Mouse (Mus musculus) ovary, adult 18-20 months (tissue): ENCODE measurements around the gene Pfkfb2.
"Not testable (repeated sequence)": the region's sequence is repeated elsewhere in the genome, so short reads cannot be mapped to it uniquely, and the experiment has no call there.

ENCODE experiments used
- DNase-seq: peaks from one replicate; pipeline ENCODE4 v3.0.0; 2022; ENCODE audit warnings: low spot score, mixed read lengths

Gene Pfkfb2

DNA sequence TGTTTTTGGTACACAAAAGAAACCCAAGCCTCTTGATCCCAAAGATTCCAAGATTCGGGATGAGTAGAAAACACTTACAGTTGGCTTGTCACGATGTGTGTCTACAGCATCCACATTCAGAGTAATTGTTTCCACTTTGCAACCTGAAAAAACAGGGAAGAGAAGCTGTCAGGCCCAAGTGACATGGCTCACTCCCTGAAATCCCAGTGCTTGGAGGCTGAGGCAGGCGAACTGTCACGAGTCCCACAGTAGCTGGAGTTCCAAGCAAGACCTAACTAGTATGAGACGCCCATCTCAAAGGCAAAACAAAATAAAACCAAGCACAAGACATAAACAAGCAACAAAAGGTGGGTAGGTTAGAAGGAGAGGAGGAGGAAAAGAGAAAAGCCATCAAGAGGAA lies 30.5 kb downstream of the Pfkfb2 start:
- no peak for DNase-seq

DNA sequence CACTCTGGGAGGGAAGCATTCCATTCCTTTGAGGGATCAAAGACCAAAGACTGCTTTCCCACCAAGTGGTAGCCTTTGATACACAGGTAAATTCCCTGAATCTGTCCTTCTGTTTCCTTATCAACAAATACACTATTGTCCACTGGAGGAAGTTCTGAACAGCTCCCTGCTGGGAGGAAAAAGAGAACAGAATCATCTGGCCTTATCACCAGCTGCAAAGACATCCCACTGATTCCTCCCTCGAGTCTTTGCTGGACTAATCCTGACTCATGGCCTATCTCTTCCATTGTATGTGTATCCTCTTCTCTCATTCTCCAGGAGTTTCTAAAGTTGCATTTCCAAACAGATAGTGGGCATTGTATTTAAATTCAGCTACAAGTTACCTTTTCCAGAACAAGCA lies 45.1 kb downstream of the Pfkfb2 start:
- DNase-seq, result no peak

DNA sequence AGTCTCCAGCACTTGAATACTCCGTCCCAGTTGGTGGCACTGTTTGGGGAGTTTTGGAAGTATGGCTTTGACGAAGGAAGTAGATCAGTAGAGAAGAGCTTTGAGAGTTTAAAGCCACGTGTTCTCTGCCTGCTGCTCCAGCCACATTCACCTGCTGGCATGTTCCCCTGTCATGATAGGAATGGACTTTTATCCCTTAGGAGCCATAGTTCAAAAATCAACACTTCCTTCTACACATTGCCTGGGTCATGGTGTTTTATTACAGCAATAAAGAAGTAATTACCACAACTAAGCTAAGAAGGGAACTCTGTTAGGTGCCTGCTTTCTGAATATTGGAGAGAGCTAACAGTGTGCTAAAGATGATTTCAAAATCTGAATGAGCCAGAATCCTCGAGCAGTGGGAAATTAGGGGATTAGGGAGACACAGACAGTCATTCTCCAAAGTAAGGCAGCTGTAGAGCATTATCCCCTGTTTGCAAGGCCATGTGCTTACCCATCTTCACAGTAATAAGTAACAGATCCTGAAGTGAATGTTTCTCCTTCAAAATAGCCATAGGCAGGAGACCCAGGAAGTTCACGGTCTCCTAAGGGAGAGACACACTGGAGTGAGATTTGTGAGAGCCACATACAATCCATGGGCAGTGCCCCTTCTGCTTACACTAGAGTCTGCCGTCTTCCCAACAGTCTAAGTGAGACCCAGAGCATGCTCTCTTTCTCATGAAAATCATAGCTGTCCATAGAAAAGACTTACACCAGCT lies 47.2 kb downstream of the Pfkfb2 start:
- DNase-seq, result no peak

DNA sequence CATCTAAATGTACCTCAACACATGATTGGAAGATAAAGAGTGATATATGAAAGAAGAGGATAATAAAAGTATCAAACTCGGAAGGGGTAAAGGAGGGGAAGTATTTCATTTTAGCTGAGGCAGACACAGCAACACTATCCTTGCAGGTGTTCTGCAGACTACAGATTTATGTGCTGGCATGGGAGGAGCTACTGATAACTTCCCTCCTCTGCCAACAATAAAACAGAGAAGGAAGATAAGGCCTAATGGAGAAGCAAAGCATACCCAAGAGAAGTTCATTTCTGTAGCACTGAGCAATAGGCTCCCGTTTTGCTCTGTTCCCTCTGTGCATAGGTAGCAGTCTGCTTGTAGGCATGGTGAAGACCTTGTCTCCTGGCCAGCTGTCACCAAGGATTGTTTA lies 48.0 kb downstream of the Pfkfb2 start:
- DNase-seq, result no peak

DNA sequence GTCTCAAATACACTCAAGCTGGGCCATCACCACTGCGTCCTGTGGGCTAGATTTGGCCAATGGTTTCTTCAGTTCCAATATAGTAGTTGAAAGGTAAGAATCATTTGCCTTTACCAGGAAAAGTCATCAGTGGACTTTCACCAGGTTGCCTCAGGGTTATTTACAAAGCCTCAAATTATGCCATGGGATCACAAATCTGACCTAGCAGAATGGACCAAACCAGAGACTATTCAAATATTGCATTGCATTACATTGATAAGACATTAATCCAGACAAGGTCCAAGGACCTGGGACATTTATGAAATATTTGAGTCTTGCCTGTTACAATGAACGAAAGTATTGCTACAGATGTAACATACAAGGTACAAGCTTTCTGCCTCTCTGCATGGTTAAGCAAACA lies 50.5 kb downstream of the Pfkfb2 start:
- no peak for DNase-seq

DNA sequence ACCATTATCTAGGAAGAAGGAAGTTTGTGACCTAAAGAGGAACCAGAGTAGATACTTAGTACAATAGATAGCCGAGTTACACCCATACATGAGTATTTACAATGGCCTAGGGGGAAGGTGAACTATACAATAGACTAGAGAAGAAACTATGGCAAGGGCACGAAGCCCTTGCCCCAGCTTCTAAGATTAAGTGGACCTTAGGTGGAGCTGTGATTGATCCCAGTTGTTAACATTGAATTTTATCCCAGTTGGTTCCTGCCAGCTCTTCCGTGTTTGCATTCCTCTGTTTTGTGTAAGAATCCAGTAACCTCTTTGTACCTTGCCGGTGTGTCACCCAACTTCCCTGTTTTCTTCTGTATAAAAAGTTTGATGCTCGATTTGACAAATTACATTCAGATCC lies 65.5 kb downstream of the Pfkfb2 start:
- DNase-seq, result not testable (repeated sequence)

DNA sequence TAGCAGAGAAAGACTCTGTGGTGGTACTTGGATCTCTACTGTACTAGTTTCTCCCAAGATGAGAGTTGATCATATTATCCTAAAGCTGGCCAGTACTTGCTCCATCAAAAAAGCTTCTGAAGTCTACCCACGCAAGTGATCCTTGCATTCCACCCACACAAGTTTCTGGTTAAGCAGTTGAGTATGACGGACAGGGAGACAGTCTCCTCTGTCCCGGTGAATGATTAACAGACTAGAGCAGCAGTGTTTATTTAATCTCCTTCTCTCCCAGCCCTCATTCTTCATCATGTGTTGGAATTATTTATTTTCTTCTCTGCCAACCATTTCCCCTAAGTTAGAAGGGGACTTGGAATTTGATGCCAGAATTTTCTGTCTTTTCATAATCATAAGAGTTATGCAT lies 67.6 kb downstream of the Pfkfb2 start, which contains the start of gene C4bp:
TSS of gene C4bp (minus strand) at position 179 of the 400 bp plus-strand sequence.
- no peak for DNase-seq

DNA sequence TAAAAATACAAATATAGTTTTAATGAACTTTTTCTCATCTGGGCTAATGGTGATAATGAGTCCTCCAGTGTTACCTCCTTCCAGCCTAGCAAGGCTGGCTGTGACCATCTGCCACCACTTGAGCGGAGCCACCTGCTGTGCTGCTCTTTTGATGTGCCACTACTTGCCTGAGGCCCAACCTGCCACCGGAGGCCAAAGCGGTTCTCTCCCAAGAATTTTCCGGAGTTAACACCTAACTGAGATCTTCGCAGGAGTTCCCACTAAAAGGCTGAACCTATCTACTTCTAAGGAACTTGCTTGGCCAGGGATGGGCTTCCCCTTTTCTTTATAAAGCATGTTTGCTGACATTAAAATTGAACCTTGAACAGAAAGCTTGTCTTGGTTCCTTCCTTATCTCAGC lies 69.4 kb downstream of the Pfkfb2 start:
- DNase-seq, result not testable (repeated sequence)

DNA sequence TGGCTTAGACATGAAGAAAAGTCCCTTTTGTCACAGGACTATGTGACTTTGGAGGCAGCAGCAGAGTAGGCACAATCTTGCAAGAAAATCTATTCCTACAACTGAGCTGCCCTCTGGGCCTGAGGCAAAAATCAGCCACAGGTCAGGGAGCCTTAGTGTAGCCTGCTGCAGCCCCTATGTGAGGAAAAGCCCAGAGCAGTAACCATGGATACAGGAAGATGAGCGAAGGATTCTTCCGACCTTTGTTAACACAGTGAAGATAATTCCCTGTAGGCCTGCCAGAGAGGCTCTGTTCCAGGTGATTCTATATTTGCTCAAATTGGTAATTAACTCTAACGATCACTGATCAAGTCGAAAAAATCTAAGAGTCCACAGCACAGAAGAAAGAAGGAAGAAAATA lies 85.0 kb downstream of the Pfkfb2 start:
- no peak for DNase-seq

DNA sequence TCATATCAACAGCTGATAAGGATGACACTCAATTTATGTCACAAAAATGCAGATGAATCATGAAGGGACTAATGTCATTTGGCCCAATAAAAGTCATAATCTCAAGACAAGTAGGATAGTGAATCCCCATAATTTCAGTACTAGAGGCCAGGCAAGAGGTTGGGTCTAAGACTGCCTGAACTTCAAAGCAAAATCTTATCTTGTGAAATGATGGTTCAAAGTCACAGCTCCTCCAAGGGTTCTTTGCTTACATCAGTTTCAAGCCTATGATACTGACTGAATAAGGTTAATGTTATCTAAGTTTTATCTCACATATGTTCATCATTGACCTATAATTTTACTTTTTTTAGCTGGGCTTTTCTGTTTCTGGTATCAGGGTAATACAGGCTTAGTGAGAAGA lies 88.1 kb downstream of the Pfkfb2 start:
- DNase-seq, result no peak
